Mouse (Mus musculus): ENCODE measurements around the gene Golga3. TPM values are rescaled to one million over a fixed set of nuclear protein-coding genes. Genes with fewer than 3 reads are reported as not detected.

The Golga3 gene
- total RNA-seq (2023) = 22.3 and 27.2 TPM in 2 replicates

DNA sequence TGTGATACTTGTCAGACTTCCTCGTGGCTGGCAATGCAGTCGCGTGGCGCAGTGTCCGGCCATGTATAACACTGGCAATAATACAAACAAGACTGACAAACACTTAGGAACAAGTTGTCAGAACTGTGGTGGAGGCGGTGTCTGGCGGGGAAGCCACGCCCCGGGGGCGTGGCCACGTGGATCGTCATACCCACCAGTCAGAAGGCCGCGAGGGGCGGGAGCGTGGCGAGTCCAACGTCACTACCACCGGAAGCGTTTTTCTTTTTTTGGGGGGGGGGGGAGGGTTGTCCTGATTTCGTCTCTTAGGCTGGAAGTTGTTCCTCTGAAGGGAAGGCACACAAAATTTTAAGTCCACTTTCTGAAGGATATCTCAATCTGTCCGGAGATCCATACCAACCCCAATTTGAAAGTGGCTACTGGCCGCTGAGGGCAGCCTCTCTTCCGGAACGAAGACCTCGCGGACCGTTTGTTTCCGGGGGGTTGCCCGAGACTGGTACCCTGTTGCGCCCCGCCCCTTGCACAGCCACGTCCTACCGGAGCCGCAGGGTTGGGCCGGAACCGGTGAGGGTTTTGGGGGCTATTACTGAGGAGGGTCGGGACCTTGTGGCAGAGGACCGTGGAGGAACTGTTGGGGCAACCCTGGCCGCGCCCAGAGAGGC is at the start of gene Golga3:
Golga3 (plus strand) TSS at position 340 of the 659 bp plus-strand sequence.

DNA sequence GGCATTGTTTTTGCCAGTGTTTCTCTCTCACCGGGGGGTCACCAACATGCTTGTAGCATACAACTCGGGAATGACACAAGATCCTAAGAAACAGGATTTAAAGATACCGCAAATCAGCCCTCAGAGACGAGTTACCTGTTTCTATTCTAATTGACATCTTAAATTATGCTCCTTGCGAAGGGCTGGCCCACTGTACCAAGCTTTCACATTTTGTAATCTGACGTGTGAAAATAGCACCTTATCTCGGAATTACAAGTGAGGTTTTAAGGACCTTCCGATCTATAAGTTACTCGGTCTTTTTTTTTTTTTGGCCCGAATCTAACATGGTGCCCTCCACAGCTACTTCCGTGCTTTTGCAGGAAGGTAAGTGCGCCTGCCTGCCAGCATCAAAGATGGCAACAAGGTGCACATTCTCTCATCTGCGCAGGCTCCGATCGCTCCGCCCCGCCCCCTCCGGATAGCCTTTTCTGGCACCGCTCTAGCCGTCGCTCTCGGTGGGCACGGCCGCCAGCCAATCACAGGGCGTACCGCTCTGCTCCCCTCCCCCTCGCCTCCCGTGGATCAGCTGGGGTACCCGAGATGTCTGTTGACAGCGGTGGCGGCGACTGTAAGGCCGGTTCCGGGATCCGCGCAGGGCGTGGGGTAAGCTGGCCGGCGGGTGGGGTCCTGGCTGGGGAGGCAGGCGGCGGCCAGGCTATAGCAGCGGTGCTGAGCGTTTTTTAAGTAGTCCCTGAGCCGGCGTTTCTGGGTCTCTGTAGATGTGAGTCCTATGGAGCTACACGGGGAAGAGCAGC is 41.0 kb upstream of the Golga3 start, which contains the start of gene Chfr:
Chfr (plus strand) TSS at position 550 of the 794 bp plus-strand sequence.

DNA sequence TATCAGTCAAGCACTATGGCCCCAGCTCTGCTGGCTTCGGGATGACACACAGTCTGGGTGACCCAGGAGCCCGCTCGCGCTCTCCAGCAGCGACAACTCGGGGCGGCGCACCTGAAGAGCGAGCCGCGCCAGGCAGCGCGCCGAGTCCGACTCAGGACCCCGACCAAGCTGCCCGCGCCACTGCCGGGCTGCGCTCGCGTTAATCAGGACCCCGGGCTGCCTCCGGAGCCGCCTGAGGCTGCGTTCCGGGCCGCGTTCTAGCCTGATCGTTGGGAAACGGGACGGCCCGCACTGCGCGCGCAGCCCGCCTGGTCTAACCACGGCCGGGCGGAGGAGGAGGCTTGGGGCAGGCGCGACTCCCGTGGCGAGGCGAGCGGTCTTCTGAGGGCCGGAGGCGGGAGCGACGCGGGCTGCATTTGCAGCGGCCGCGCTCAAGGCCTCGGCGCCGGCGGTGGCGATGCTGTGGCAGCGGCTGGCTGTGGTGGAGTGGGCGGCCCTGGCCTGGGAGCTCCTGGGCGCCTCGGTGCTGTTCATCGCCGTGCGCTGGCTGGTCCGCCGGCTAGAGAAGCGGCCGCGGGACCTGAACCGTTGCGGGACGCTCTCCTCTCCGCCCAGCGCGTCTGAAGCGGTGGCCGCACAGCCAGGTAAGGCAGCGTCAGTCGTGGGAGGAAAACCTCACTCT is 54.4 kb downstream of the Golga3 start, which contains the start of gene Ankle2:
Ankle2 (plus strand) TSS at position 225 of the 682 bp plus-strand sequence.

GRCm38 (mm10) chr5:110269141-110270101 is 92.9 kb downstream of the Golga3 start, which contains the start of gene Pgam5:
Gene Pgam5 (minus strand): TSS chr5:110269913.

Other genes with a start within 250 kb of the Golga3 start
- 6.4 and 9.3 TPM in 2 replicates for gene Zfp932, start 180.2 kb upstream of the Golga3 start, total RNA-seq (2023)
- gene Gm17655, start 104.2 kb upstream of the Golga3 start, total RNA-seq (2023) = 3.3 and 7.6 TPM in 2 replicates
- gene Gm35315, start 82.3 kb upstream of the Golga3 start, total RNA-seq (2023) = not detected in 2 replicates
- gene Plcxd1, start 76.7 kb upstream of the Golga3 start, total RNA-seq (2023) = not detected in 2 replicates
- gene Gtpbp6, start 68.5 kb upstream of the Golga3 start, total RNA-seq (2023) = 30.5 and 43.3 TPM in 2 replicates
- gene Zfp605, start 66.6 kb upstream of the Golga3 start, total RNA-seq (2023) = 2.6 and 2.7 TPM in 2 replicates
- 66.0 and 90.4 TPM in 2 replicates for gene Chfr, start 40.9 kb upstream of the Golga3 start, total RNA-seq (2023)
- gene Ankle2, start 54.3 kb downstream of the Golga3 start, total RNA-seq (2023) = 52.5 and 58.4 TPM in 2 replicates
- 11.3 and 13.7 TPM in 2 replicates for gene Pgam5, start 93.2 kb downstream of the Golga3 start, total RNA-seq (2023)
- 1.2 and 3.0 TPM in 2 replicates for gene Pxmp2, start 109.5 kb downstream of the Golga3 start, total RNA-seq (2023)
- gene Pole, start 109.6 kb downstream of the Golga3 start, total RNA-seq (2023) = 21.3 and 27.8 TPM in 2 replicates
- not detected in 2 replicates for gene P2rx2, start 166.5 kb downstream of the Golga3 start, total RNA-seq (2023)
- not detected in 2 replicates for gene Lrcol1, start 168.0 kb downstream of the Golga3 start, total RNA-seq (2023)

All from neutrophil, adult 65 days (primary cell).